Mouse (Mus musculus): Measurements from ENCODE around the gene Sdr39u1.

Sdr39u1 gene

DNA sequence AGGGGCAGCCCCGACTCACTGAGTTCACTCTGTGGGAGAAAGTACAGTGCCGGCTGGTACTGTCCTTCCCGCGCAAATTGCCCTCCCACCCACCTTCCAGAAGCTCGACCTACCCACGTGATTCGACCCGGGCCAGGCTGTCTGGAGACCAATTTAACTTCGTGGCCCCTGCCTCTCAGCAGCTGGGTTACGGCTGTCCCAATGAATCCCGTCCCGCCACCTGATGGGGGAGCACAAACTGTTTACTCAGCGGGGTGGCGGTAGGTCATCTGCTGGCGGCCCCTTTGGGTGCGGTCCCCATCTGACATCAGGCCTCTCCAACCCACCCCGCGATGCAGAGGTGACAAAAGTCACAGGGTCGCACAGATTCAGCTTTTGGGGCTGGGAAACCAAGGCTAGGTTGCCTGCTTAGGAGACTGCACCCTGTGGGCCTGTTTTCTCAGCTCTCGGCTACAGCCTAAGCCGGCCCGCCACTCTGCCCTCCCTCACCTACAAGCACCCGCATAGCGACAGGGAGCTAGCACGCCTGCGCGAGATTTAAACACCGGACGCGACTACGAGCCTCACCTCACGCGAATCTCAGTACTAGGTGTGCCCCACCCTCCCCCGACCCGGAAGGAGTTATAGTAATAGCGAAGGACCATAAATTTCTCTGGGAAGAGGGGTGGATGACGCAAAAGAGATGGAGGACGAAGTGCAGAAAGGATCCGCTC lies at the start of gene Sdr39u1:
Gene Sdr39u1 (minus strand): TSS at position 593 of the 713 bp plus-strand sequence.
- in situ Hi-C loops (cut with MboI, MseI): loop anchor here (10.0 to 25.0 kb wide), 2 partner anchors 235 to 1663 kb away; partner anchors contain the start of gene Mdp1 (in 1 of the 2)

DNA sequence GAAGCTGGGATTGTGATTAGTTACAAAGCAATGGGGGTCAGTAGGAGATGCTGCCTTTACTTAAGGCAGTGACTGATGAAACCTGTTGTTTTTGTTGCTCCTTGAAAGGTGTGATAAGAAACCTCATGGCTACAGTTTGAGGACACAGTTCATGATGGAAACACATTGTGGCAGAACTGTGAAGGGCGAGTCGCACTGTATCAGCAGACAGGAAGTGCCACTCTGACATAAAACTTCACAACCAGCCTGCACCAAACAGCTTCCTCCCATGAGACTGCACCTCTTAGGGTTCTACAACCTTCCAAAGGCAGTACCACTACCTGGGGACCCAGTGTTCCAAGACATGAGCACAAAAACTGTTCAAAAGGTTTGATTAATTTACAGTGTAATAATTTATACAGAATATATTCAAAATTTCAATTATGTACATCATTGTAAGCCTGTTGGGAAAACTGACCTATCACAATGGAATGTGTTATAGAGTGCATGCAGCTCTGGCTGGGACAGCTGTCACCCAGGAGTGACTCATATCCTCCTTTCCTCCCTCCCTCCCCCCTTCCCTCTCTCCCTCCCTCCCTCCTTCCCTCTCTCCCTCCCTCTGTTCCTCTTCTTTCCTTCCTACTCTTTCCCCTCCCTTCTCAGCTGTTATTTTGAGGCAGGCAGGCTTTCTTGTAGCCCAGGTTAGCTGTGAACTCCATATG lies 46.3 kb upstream of the Sdr39u1 start:
- in situ Hi-C loops (cut with MboI, MseI): no loop called here

DNA sequence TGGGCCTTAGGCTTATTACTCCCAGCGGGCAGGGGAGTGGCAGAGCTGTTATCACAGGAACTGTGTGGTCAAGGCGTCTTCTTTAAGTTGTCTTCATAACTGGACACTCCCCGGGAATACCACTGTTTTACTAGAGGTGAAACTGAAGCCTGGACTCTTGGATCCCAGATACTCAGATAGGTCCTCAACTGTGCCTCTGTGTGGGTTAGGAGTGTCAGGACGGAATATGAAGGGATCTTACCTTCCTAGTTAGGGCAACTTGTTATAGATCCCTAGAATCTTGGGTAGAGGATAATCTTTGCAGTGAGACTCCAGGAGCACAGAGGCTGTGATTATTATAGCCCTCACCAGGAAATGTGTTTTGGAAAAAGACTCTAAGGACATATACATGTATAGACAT lies 44.5 kb upstream of the Sdr39u1 start, which contains the start of gene Cma1:
Gene Cma1 (minus strand): TSS at position 101 of the 400 bp plus-strand sequence.
- in situ Hi-C loops (cut with MboI, MseI): no loop called here

DNA sequence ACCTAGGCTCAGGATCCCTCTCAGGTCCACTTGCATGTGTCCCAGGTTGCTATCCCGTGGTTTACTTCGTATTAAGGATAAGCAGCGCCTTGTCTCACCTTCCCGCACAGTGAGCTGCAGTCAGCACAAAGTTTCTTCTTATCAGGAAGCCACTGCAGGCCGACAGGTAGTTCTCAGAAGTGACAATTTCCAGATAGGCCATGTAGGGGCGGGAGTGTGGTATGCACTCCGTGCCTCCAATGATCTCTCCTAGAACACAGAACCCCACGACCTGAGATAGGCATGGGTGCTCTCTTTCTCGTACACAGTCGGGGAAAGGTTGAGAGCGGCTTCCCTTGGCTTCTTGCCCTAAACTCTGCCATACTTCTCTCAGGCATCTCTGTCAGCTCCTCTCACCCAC lies 43.5 kb upstream of the Sdr39u1 start:
- in situ Hi-C loops (cut with MboI, MseI): no loop called here

DNA sequence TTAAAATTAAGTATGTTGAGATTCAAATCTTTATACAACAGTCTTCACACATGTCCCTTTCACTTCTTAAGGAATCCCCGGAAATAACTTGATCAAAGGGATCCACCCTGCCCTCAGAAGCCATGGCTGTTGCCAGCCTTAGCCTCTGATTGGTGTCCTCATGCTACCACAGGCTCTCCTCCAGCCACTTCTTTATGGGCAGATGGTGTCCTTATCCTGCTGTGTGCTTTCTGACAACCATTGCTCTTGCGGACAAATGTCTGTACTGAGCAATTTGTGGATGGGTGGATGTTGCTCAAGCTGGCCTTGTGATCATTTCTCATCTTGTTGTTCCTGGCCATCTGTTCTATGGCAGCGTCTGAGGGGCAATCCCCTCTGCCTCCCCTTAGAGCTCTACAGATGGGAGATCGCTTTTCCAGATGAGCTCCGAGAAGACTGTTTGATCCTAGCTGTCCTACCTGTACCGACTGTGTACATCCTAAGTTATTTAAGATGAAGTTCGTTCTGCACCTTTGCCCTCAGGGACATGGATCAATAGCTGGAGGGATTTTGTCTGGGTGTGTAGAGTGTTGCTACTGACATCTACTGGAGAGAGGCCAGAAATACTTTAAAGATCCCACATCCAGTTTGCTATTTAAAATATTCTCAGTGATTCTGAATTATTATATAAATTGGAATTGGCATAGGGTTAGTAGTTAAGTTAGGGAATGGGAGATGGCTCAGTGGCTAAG lies 40.1 kb upstream of the Sdr39u1 start:
- in situ Hi-C loops (cut with MboI, MseI): no loop called here

DNA sequence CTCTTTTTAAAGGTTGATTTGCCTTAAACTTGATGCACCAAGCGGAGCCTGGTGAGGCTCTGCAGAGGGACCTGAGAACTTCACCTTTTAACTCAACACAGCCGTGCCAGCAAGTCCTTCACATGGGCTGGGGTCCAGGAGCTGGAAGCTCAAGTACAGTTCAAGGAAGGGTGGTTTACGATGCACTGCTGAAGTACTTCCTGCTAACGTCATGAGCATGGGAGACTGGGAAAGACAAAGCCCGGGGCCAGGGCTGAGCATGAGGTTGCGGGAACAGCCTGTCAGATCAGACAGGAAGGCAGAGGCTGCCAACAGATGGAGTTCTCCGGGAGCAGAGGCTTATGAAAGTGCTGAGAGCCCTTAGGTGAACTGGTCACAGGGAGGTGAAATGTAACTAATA lies 33.5 kb upstream of the Sdr39u1 start:
- in situ Hi-C loops (cut with MboI, MseI): loop anchor here in 1 of 2 experiments (10.0 kb wide), 1 partner anchor 161 kb away; no protein-coding TSS in a partner anchor

DNA sequence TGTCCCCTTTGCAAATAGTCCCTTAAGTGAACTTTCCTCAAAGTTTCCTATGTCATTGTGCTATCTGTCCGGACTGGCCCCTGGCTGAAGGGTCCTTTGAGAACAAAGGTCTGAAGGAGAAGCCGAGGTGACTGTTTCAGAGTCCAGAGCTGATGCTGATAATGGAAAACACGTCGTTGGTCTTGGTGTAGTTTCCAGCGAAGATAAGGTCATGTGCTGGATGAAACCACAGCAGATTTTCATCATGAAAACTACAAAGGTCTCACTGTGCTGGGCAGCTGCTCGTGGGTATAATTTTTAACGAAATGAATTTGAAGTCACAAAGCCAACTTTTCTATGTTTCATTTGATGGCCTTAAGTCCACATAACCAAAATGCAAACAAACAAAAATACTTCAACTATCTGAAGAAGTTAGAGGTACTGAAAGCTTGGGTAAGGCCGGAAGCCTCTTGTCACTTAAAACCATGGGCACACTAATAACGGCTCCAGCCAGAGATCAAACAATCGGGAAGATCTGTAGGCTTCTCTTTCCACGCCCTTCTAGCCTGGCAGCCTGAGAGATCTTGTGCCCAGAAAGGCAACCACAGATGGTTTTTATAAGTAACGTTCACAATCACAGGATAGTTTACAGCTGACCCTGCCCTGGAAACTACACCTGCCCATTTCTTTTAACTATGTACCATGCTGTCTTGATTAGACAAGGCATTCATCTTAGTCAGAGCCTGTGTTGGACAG lies 29.3 kb upstream of the Sdr39u1 start:
- in situ Hi-C loops (cut with MboI, MseI): no loop called here

DNA sequence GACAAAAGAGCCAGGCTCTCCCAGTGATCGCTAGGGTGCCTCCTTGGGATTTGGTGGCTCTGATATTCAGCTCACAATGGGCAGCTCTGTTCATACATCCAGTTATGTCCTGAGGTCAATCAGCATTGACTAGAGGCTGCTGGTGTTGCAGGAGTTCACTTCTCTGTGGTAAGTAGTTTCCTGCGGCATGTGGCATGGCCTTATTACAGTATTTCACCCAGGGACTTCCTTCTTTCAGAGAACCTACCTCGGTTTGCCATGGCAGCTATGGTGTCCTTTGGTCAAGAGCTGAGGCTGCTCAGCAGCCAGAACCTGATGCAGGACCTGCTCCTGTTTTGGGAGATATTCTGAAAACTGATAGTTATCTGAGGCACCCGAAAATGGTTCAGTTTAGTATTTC lies 26.8 kb upstream of the Sdr39u1 start:
- in situ Hi-C loops (cut with MboI, MseI): no loop called here

DNA sequence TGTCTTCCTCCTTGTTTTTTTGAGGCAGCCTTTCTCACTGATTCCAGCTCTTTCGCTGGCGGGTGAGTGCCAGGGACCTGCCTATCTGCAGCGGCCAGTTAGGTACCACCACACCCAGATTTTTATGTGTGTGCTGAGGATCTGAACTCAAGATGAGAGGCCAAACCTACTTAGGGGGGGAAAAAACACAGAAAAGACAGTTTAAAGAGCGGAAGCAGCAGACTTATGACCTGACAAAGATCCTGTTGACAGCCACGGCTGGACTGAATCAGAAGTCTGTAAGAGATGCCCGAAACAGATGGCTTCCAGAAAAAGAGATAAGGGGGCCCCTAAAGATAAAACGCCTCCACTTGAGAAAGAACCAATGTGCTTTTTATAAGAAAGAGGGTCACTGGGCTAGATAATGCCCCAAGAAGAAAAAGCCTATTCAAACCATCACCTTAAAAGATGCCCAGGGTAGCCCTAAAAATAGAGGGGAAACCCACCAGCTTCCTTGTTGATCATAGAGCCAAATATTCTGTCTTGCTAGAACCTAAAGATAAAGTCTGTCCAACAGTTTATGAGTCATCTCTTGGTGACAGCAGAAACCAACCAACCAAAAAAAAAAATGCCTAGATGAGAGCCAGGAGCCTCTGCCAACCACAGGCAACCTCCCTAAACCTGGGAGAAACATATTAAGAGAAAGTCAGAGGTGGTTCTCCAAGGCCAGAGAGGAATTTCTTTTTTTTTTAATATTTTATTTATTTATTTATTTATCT lies 22.6 kb upstream of the Sdr39u1 start:
- in situ Hi-C loops (cut with MboI, MseI): loop anchor here (5.0 kb wide), 2 partner anchors 45 to 50 kb away; no protein-coding TSS in a partner anchor

DNA sequence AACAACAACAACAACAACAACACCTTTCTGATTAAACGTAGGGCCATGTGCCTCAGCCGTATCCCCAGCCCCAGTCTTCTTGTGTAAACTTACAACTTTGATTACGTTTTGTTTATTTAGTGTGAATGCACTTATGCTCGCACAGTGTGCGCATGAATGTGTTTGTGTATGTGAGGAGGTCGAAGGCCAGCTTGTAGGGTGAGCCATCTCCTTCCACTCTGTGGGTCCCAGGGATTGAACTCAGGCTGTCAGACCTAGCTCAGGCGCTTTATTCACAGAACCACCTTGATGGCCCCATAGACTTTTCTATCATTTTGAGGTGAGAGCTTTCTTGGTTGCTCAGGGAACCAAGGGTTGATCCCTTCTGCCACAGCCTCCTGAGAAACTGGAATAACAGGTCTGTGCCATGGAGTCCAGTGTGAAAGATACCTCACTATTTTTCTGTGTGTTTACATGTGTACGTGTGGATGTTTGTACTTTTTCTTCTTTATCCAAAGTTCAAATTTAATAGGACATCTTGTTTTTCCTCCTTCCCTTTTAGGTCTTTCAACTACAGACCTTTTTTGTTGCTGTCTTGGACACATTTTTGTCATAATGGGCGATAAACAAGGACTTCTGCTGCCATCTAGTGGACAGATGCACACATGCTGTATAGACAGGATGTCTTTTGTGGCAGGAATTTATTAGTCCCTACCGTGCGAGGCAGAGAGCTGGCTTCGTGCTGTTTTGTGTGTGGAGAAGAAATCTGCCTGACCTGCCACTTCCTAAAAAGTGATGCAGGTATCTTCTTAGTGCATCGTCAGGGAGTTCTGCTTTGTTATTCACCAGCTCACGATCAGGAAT lies 18.4 kb upstream of the Sdr39u1 start:
- in situ Hi-C loops (cut with MboI, MseI): no loop called here

DNA sequence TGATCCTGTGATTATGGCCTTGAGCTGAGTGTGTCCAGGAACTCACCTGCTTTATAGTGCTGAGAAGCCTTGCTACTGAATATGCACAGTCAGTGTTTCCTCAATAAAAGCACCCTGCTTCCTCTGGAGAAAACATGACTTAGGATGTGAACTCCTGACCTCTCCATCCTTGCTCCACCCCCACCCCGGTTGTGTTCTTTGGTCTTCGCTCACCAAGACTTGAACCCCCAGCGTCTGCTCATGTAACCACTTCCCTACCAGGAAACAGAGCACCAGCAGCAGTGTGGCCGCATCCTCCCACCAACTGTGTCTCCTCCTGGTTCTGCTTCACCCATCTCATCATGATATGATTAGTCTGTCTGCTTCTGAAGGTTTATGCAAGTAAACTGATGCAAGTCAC lies 13.3 kb upstream of the Sdr39u1 start:
- in situ Hi-C loops (cut with MboI, MseI): no loop called here

DNA sequence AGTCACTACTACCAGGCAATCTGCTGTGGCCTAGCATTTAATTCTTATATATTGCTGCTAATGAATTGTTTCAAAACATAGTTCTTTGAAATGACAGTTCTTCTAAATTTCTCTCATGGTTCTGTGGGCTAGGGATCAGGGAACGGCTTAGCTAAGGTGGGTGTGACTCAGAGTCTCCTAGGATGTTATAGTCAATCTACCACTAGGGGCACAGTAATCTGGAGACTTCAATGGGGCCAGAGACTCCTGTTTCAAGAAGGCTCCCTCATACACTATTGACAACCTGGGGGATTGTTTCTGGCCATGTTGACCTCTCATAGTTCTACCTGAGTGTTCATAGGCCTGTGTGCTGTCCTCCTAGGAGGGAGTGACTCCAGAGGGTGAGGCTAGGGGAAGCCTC lies 5.4 kb upstream of the Sdr39u1 start:
- in situ Hi-C loops (cut with MboI, MseI): no loop called here

DNA sequence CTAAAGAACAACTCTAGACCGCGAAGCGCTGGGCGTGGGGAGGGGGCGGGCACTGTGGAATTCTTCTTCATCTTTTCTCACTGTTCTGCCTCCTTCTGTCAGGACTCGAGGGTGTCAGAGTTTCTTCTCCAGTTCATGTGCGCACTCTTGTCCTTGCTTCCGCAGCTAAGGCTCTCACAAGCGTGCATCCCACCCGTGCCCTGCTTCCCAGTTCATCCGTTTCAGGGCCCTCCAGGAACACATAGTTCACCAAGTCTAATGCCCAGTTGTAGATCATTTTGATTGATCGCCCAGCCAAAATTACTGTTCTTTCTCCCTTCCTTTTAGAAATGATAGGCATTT lies 292 bp upstream of the Sdr39u1 start:
- in situ Hi-C loops (cut with MboI, MseI): no loop called here

DNA sequence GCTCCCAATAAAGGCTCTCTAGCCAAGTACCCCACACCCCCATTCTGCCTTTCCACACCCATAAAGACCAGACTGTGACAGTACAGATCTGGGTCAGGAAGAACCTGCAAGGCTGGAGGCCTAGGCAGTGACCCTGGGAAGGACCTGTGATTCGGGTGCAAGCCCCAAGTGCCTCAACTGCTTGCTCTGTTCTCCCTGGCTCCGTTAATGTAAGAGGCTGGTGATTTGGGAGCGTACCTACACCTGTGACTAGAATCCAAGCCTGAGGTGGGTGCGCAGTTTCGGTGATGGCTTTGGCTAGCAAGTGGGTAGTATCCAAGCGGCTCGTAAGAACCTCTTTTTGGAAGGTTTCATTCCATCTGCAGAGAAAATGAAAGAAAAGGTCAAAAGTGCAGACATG lies 1.1 kb downstream of the Sdr39u1 start:
- in situ Hi-C loops (cut with MboI, MseI): loop anchor here (10.0 to 25.0 kb wide), 2 partner anchors 234 to 1662 kb away; partner anchors contain the start of gene Mdp1 (in 1 of the 2)

DNA sequence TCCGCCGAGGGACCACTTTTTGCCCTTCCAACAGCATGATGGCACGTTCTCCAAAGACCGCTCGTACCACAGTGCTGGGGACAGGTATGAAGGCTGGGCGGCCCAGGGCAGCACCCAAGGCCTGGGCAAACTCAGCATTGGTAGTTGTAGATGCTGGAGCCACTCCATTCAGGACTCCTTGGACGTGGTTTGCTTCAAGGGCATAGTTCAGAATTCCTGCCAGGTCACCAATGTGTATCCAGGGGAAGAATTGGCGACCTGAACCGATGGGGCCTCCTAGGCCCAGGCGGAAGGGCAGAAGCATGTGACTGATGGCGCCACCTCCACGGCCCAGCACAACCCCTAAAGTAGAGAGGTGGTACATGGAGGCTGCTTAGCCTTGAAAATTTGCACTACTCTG lies 2.4 kb downstream of the Sdr39u1 start:
- in situ Hi-C loops (cut with MboI, MseI): loop anchor here (10.0 to 25.0 kb wide), 2 partner anchors 233 to 1660 kb away; partner anchors contain the start of gene Mdp1 (in 1 of the 2)

DNA sequence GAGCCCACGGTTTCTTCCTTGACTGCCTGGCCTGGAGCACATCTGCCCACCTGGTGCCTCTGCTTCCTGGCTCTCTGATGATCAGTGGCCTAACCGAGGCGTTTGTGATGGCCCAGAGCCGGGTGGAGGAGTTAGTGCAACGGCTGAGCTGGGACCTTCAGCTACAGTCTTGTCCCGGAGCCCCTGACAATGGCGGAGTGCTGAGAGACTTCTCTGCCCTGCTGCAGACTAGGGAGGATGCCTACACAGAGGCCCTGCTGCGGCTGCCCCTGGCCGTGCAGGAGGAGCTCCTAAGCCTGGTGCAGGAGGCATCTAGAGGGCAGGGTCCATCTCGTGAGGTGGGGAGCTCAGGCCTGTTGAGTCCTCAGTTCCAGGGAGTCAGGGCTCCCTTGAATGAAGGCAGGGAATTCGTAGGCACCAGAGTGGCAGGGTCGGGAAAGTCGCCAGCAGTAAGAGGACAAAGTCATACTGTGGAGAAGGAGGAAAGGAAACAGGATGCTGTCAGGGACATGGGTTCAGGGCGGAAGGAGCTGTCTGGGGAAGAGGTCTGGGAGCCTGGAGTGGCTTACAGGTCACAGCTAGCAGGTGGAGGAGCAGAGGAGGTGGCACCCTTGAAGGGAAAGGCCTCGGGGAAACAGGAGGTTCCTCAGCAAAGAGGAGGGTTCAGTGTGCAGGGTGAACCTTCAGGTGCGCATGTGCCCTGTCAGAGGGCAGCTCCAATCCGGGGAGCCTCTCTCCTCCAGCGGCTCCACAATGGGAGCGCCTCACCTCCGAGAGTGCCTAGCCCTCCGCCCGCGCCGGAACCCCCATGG lies 13.3 kb downstream of the Sdr39u1 start:
- in situ Hi-C loops (cut with MboI, MseI): loop anchor here in 1 of 2 experiments (25.0 kb wide), 1 partner anchor 1649 kb away; no protein-coding TSS in a partner anchor

DNA sequence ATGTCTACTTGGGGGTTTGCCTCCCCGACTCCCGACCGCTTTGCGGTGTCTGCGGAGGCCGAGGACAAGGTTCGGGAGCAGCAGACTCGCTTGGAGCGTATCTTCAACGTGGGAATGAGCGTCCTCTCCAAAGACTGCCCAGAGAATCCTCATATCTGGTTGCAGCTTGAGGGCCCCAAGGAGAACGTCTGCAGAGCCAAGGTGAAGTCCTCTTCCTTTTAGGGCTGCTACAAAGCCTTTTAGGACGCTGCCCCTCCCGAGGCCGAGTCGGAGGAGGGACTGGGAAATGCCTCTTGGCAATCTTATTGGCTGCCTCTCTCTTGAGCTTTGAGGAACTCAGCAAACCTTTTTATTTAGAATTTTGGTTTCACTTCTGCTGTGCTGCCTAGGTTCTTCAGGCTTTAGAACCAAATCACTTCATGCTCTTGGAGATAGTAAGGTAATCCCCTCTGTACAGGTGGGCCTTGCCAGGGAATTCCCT lies 14.3 kb downstream of the Sdr39u1 start:
- in situ Hi-C loops (cut with MboI, MseI): loop anchor here in 1 of 2 experiments (25.0 kb wide), 1 partner anchor 1649 kb away; no protein-coding TSS in a partner anchor

DNA sequence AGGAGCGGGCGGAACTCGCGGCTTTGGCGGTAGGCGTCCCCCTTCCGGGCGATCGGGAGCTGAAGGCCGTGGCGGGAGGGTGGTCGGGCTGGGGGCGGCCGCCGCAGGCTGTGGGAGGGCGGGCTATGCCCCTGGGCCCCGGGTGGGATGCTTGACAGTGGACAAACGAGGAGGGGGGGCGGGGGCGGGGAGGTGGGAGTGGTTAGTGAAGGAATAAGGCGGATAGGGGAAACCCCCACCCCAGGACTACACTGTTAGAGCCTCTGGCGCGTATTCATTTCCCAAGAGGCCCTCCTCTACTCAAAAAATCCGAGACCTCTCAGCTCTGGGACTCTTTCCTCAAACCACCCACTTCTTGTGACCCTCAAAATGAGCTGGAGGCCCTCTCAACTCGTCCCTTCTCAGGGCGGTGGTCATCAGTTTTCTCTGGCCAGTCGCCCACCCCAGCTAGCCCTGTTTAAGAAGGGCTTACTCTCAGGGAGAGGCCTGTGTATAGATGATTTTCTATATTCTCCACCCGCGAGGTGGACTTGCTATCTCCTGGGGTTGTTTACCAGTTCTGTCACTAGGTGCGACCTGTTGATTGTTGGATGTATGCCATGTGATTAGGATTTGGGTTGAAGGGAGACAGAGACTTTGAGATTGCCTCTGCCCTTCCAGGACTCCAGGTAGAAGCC lies 14.8 kb downstream of the Sdr39u1 start:
- in situ Hi-C loops (cut with MboI, MseI): loop anchor here in 1 of 2 experiments (25.0 kb wide), 1 partner anchor 1648 kb away; no protein-coding TSS in a partner anchor

All from T-helper 17 cell (primary cell).